Mouse (Mus musculus): ENCODE results near the gene Car3. TPM values are rescaled to one million over a fixed set of nuclear protein-coding genes. Genes with fewer than 3 reads are reported as not detected.

Car3 gene
- polyA plus RNA-seq, 1 experiment from 2014 or later, result 49.6 TPM

GRCm38 (mm10) chr3:14915355-14915754, 52.0 kb downstream of the Car3 start:
- H3K4me1 ChIP-seq, result no peaks in the 10 kb centered on the region
- 88% methylated on average over 2 of the region's 2 CpGs for WGBS
- no peak for ATAC-seq (ENCODE audit: insufficient number of reproducible peaks, low FRiP score, low TSS enrichment, low read depth)
- no peak overlapping the region for H3K27ac ChIP-seq (replicated peaks)
- no peak overlapping the region for H3K4me2 ChIP-seq (replicated peaks)
- H3K36me3 ChIP-seq, result no peaks in the 10 kb centered on the region
- no peaks in the 10 kb centered on the region for H3K9me3 ChIP-seq (replicated peaks)
- H3K27me3 ChIP-seq, result no peaks in the 10 kb centered on the region
- H3K4me3 ChIP-seq (replicated peaks), result no peak overlapping the region
- no peak overlapping the region for H3K9ac ChIP-seq

DNA sequence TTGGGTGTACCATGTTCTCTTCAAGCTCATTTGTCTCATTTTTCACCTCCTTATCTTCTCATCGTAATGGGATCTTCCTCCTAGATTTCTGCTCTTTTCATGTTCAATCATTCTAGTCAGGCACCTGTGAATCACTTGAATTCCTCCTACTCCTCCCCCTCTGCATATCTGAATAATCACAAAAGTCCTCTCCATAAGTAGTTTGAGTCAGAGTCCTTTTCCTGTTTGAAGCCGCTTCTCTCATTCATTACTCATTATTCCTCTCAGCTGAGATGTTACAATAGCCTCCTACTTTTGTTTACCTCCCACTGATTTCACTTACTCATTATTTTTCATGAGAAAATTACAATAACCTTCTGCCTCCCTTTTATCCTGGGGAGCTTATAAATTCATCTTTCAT, 53.9 kb downstream of the Car3 start:
- no peak for ATAC-seq (ENCODE audit: insufficient number of reproducible peaks, low FRiP score, low TSS enrichment, low read depth)
- no peaks in the 10 kb centered on the region for H3K36me3 ChIP-seq
- 63% methylated on average over 2 of the region's 2 CpGs for WGBS

More for the DNA sequence above, 53.9 kb downstream of the Car3 start:
- Histone ChIP-seq H3K9me3 (replicated peaks) (no peaks in the 10 kb centered on the region), H3K9ac (no peak overlapping the region), H3K4me2 (replicated peaks) (no peak overlapping the region), H3K27ac (replicated peaks) (no peak overlapping the region), H3K4me1 (no peaks in the 10 kb centered on the region), H3K4me3 (replicated peaks) (no peak overlapping the region), H3K27me3 (no peaks in the 10 kb centered on the region)

Other genes with a start within 250 kb of the Car3 start
- gene Car13, start 221.8 kb upstream of the Car3 start, polyA plus RNA-seq (2015; fragmentation: Nextera tagmentation; extraction: Ambion mirVana), result 8.0 and 8.1 TPM in 2 replicates
- gene Car1, start 55.1 kb upstream of the Car3 start, polyA plus RNA-seq (2015; fragmentation: Nextera tagmentation; extraction: Ambion mirVana), result 0.23 TPM in 1 of 2 replicates, not detected in the other
- 19.9 and 22.5 TPM in 2 replicates for gene Car2, start 22.8 kb downstream of the Car3 start, polyA plus RNA-seq (2015; fragmentation: Nextera tagmentation; extraction: Ambion mirVana)